Mouse (Mus musculus): ENCODE measurements around the gene Slc22a15. TPM values are rescaled to one million over a fixed set of nuclear protein-coding genes. Genes with fewer than 3 reads are reported as not detected.

The Slc22a15 gene
- polyA plus RNA-seq, 1 experiment from 2014 or later: 7.3 TPM

DNA sequence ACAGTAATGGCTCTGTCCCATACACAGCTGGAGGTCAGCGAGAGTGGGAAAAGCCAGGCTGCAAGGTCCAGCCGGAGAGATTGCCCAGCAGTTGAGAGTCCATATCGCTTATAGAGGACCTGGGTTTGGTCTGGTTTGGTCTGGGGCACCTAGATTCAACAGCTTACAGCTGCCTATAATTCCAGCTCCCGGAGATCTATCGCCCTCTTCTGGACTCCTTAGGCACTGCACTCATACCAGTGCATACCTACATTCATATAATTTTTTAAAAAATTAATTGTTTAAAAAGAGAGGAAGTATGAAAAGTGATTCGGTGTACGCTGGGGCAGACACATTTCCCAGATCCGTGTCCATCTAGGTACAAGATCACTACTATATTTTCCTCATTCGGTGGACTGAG is 84.9 kb downstream of the Slc22a15 start:
- Histone ChIP-seq H3K9me3 (ENCODE audit: control insufficient read depth, low read depth, low read length) (no peaks in the 10 kb centered on the region), H3K27ac (ENCODE audit: low read length) (no peak overlapping the region), H3K9ac (replicated peaks; ENCODE audit: low read depth, low read length) (no peak overlapping the region), H3K4me3 (ENCODE audit: low read depth, low read length) (no peak overlapping the region), H3K4me1 (ENCODE audit: control insufficient read depth, insufficient read depth, low read length) (peaks cover 5% of the 10 kb centered on the region; the same call in 1 of the 2 replicates), H3K36me3 (ENCODE audit: control insufficient read depth, insufficient read depth, low read length) (no peaks in the 10 kb centered on the region), H3K27me3 (ENCODE audit: control insufficient read depth, insufficient read depth, low read length) (no peaks in the 10 kb centered on the region), H3K4me2 (replicated peaks; ENCODE audit: low read depth, low read length) (no peak overlapping the region)
- 85% methylated on average over 9 of the region's 9 CpGs for WGBS
- no peak for ATAC-seq (ENCODE audit: insufficient number of reproducible peaks, insufficient read depth, low FRiP score, low read depth)

DNA sequence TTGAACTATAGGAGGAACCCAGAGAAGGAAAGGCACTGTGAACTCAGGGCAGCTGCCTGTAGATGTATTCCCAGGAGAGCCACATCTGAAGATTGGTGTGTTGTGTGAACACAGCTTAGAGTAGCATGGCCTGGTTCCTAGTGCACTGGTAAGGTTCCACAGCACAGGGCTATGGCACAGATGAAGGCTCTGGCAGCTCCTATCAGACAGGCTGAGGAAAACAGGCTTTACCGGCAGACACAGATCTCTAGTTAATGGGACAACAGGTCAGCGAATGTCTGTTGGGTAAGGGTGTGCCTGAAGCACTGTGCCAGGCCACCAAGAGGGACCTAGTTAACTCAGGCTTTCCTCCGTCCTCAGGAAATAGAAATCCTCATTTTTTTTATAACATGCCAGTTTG is 87.3 kb downstream of the Slc22a15 start:
- no peak for ATAC-seq (ENCODE audit: insufficient number of reproducible peaks, insufficient read depth, low FRiP score, low read depth)
- Histone ChIP-seq H3K4me2 (replicated peaks; ENCODE audit: low read depth, low read length) (no peak overlapping the region), H3K36me3 (ENCODE audit: control insufficient read depth, insufficient read depth, low read length) (no peaks in the 10 kb centered on the region), H3K9ac (replicated peaks; ENCODE audit: low read depth, low read length) (no peak overlapping the region), H3K27me3 (ENCODE audit: control insufficient read depth, insufficient read depth, low read length) (no peaks in the 10 kb centered on the region), H3K9me3 (ENCODE audit: control insufficient read depth, low read depth, low read length) (no peaks in the 10 kb centered on the region), H3K4me3 (ENCODE audit: low read depth, low read length) (no peak overlapping the region), H3K4me1 (ENCODE audit: control insufficient read depth, insufficient read depth, low read length) (peaks cover 8% of the 10 kb centered on the region; the same call in 1 of the 2 replicates), H3K27ac (ENCODE audit: low read length) (no peak overlapping the region)
- WGBS: 84% methylated on average over 3 of the region's 3 CpGs

DNA sequence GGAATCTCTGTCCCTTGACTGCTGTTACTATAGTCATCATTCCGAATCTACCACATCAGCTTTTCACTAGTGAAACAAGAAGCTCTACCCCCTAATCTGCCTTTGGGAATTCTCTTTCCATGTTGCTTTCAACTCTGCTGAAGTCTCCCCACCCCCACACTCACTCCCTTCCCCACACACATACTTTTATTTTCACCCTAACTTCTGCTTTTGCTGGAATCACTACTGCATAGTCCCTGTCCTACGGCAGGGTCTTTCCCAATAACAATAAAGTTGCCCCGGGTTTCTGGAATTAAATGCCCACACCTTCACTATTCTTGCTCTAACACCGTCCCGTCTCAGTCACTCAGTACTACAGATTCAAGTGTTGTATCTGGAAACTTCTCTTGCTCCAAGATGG is 87.7 kb downstream of the Slc22a15 start:
- 0 out of 2 replicates have a peak overlapping the region, but pooled peaks have one; percentile 11 for H3K4me3 ChIP-seq (ENCODE audit: low read depth, low read length)
- no peaks in the 10 kb centered on the region for H3K36me3 ChIP-seq (ENCODE audit: control insufficient read depth, insufficient read depth, low read length)
- no peak for ATAC-seq (ENCODE audit: insufficient number of reproducible peaks, insufficient read depth, low FRiP score, low read depth)
- H3K4me1 ChIP-seq (ENCODE audit: control insufficient read depth, insufficient read depth, low read length): peaks cover 12% of the 10 kb centered on the region; the same call in 1 of the 2 replicates
- H3K9me3 ChIP-seq (ENCODE audit: control insufficient read depth, low read depth, low read length): no peaks in the 10 kb centered on the region
- no peaks in the 10 kb centered on the region for H3K27me3 ChIP-seq (ENCODE audit: control insufficient read depth, insufficient read depth, low read length)
- peak overlapping the region; percentile 44 for H3K4me2 ChIP-seq (replicated peaks; ENCODE audit: low read depth, low read length)
- 71% methylated on average over 5 of the region's 5 CpGs for WGBS
- H3K27ac ChIP-seq (ENCODE audit: low read length): peak overlapping the region; percentile 39; the same call in 1 of the 2 replicates
- no peak overlapping the region for H3K9ac ChIP-seq (replicated peaks; ENCODE audit: low read depth, low read length)

DNA sequence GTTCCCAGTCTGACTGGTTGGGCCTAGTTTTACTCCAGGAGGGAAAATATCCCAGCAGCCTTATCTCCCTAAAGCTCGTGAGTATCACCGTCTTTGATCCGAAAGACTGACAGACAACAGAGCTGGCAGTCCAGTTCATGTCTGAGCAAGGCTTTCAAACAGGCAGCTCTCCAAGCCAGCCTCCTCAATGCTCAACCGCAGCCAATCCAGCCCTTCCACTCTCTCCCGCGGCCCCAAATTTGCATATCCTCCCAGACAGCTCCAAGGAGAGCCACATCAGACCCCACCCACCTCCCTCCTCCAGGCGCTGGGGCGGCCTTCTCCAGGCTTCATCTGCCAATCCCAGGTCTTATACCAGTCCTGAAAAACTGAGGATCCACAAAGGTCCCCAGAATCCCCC is 88.2 kb downstream of the Slc22a15 start:
- Histone ChIP-seq H3K27me3 (ENCODE audit: control insufficient read depth, insufficient read depth, low read length) (no peaks in the 10 kb centered on the region), H3K9ac (replicated peaks; ENCODE audit: low read depth, low read length) (no peak overlapping the region), H3K4me2 (replicated peaks; ENCODE audit: low read depth, low read length) (peak overlapping the region; percentile 44), H3K4me3 (ENCODE audit: low read depth, low read length) (0 out of 2 replicates have a peak overlapping the region, but pooled peaks have one; percentile 11), H3K9me3 (ENCODE audit: control insufficient read depth, low read depth, low read length) (no peaks in the 10 kb centered on the region), H3K4me1 (ENCODE audit: control insufficient read depth, insufficient read depth, low read length) (peaks cover 14% of the 10 kb centered on the region; the same call in 1 of the 2 replicates), H3K36me3 (ENCODE audit: control insufficient read depth, insufficient read depth, low read length) (no peaks in the 10 kb centered on the region), H3K27ac (ENCODE audit: low read length) (peak overlapping the region; percentile 48; the same call in 1 of the 2 replicates)
- 0% methylated on average over 8 of the region's 8 CpGs for WGBS
- ATAC-seq (ENCODE audit: insufficient number of reproducible peaks, insufficient read depth, low FRiP score, low read depth): peak; percentile 91

DNA sequence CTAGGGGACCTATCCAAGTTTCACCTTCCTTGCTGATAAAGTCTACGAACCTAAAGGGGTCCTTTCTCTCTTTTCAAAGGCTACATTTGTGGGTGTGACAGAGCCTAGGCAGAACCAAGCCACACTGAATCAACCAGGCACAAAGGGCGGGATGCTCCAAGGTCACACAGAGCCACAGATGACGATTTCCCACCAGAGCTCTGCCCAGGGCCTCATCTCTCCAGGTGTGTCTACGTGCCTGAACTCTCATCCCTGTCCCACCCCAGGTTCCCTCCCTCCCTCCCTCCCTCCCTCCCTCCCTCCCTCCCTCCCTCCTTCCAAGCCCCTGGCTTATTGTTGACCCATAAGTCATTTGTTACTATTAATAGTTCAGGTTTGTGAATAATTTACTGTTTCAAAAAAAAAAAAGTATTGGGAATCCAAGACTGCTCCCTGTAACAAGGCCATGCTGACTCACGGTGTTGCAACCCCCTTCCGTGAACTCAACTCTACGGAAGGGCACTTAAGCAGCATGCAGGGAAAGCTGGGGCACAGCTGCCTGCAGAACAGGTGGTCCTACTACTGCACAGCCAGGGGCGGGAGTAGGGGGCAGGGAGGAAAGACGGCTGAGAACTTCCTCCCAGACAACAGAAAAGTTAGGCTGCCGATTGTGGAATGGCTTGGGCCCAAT is 92.9 kb downstream of the Slc22a15 start:
- H3K4me3 ChIP-seq (ENCODE audit: low read depth, low read length): no peak overlapping the region
- ATAC-seq (ENCODE audit: insufficient number of reproducible peaks, insufficient read depth, low FRiP score, low read depth): peak; percentile 47
- H3K27me3 ChIP-seq (ENCODE audit: control insufficient read depth, insufficient read depth, low read length): no peaks in the 10 kb centered on the region
- H3K4me1 ChIP-seq (ENCODE audit: control insufficient read depth, insufficient read depth, low read length): peaks cover 14% of the 10 kb centered on the region; the same call in 1 of the 2 replicates
- no peak overlapping the region for H3K4me2 ChIP-seq (replicated peaks; ENCODE audit: low read depth, low read length)
- peak overlapping the region; percentile 68; the same call in 1 of the 2 replicates for H3K27ac ChIP-seq (ENCODE audit: low read length)
- WGBS: 19% methylated on average over 10 of the region's 10 CpGs
- H3K9ac ChIP-seq (replicated peaks; ENCODE audit: low read depth, low read length): no peak overlapping the region
- H3K9me3 ChIP-seq (ENCODE audit: control insufficient read depth, low read depth, low read length): no peaks in the 10 kb centered on the region
- no peaks in the 10 kb centered on the region for H3K36me3 ChIP-seq (ENCODE audit: control insufficient read depth, insufficient read depth, low read length)

DNA sequence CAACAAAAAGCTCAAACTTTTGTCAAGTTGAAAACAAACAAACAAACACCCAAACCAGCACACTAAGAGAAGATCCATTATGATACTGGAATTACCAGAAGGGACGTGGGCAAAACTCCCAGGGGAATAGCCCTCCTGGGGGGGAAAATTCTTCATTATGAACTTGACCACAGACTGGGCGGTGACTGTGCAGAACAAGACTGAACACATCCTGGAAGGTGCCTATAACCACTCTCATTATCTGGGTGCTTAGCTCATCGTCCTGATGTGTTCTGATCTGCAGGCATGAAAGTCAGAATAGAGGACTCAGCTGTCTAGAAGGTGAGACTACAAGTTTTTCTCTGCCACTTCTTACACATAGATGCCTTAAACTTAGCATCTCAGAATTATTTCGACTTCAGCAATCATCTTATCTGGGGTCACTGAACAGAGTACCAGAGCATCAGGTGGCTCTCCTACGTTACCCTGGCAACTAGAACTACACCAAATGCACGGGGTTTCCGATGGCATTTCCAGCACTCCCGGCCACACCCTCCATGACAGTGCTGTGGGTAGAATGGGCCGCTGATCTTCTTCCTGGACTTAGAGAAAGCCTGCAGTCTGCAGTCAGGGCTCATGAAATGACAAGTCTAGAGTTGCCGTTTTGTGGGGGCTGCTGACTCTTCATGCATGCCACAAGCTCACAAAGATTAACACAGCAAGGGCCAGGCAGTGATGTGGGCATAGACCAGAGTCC is 94.2 kb downstream of the Slc22a15 start:
- H3K9ac ChIP-seq (replicated peaks; ENCODE audit: low read depth, low read length): no peak overlapping the region
- H3K4me3 ChIP-seq (ENCODE audit: low read depth, low read length): no peak overlapping the region
- no peak overlapping the region for H3K4me2 ChIP-seq (replicated peaks; ENCODE audit: low read depth, low read length)
- no peaks in the 10 kb centered on the region for H3K36me3 ChIP-seq (ENCODE audit: control insufficient read depth, insufficient read depth, low read length)
- H3K9me3 ChIP-seq (ENCODE audit: control insufficient read depth, low read depth, low read length): no peaks in the 10 kb centered on the region
- no peak for ATAC-seq (ENCODE audit: insufficient number of reproducible peaks, insufficient read depth, low FRiP score, low read depth)
- H3K4me1 ChIP-seq (ENCODE audit: control insufficient read depth, insufficient read depth, low read length): peaks cover 8% of the 10 kb centered on the region; the same call in 1 of the 2 replicates
- 0 out of 2 replicates have a peak overlapping the region, but pooled peaks have one; percentile 30 for H3K27ac ChIP-seq (ENCODE audit: low read length)
- WGBS: 74% methylated on average over 10 of the region's 10 CpGs
- no peaks in the 10 kb centered on the region for H3K27me3 ChIP-seq (ENCODE audit: control insufficient read depth, insufficient read depth, low read length)

DNA sequence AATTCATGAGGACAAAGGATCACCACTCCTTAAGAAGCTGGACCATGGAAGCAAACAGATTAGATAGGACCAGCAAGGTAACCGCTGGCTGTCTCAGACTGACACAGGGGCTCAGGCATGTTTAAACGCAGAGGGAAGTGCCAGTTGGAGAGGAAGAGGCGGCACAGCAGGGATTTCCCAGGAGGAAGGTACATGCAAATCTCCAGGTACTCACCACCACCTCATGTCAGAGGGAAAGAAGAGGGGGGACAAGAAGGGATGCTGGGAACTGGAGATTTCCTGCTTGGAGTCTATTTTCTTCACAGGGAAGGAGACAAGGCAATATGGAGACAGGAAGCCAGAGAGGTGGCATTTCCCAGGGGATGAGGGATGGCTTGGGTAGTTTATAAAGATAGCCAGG is 95.7 kb downstream of the Slc22a15 start:
- Histone ChIP-seq H3K9me3 (ENCODE audit: control insufficient read depth, low read depth, low read length) (no peaks in the 10 kb centered on the region), H3K4me2 (replicated peaks; ENCODE audit: low read depth, low read length) (no peak overlapping the region), H3K4me1 (ENCODE audit: control insufficient read depth, insufficient read depth, low read length) (peaks cover 8% of the 10 kb centered on the region; the same call in 1 of the 2 replicates), H3K27me3 (ENCODE audit: control insufficient read depth, insufficient read depth, low read length) (no peaks in the 10 kb centered on the region), H3K36me3 (ENCODE audit: control insufficient read depth, insufficient read depth, low read length) (no peaks in the 10 kb centered on the region), H3K27ac (ENCODE audit: low read length) (no peak overlapping the region), H3K9ac (replicated peaks; ENCODE audit: low read depth, low read length) (no peak overlapping the region), H3K4me3 (ENCODE audit: low read depth, low read length) (no peak overlapping the region)
- no peak for ATAC-seq (ENCODE audit: insufficient number of reproducible peaks, insufficient read depth, low FRiP score, low read depth)
- 43% methylated on average over 3 of the region's 3 CpGs for WGBS

DNA sequence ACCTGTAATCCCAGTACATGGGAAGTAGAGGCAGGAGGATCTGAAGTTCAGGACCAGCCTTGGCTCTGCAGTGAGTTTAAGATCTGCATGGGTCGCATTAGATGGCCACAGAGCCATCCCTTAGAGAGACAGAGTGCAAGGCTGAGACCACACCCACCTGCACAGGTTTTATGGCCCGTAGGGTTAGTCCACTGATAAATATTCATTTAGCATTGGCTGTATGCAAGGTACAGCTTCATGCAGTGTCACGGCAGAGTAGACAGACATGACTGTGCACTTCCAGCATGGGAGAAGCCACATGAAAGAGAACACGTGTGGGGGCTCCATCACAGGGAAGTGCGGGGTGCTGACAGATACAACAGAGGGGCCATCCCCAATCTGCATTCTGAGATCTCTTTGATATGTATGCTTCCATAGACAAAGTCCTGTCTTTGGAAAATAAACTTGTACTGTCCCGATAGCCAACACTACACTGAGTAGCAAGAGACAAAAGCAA is 97.0 kb downstream of the Slc22a15 start:
- Histone ChIP-seq H3K36me3 (ENCODE audit: control insufficient read depth, insufficient read depth, low read length) (no peaks in the 10 kb centered on the region), H3K27me3 (ENCODE audit: control insufficient read depth, insufficient read depth, low read length) (no peaks in the 10 kb centered on the region), H3K9ac (replicated peaks; ENCODE audit: low read depth, low read length) (no peak overlapping the region), H3K4me3 (ENCODE audit: low read depth, low read length) (no peak overlapping the region), H3K27ac (ENCODE audit: low read length) (no peak overlapping the region), H3K4me2 (replicated peaks; ENCODE audit: low read depth, low read length) (no peak overlapping the region), H3K4me1 (ENCODE audit: control insufficient read depth, insufficient read depth, low read length) (peaks cover 8% of the 10 kb centered on the region; the same call in 1 of the 2 replicates), H3K9me3 (ENCODE audit: control insufficient read depth, low read depth, low read length) (no peaks in the 10 kb centered on the region)
- no peak for ATAC-seq (ENCODE audit: insufficient number of reproducible peaks, insufficient read depth, low FRiP score, low read depth)
- 74% methylated on average over 6 of the region's 6 CpGs for WGBS

All from stomach, embryonic 14.5 days (tissue).